Mouse (Mus musculus) heart, adult 9 months (tissue): ENCODE results near the gene Nodal.
A peak's percentile ranks its signal among the peaks of the same experiment; 100 is the strongest.

Source experiments
- DNase-seq, 2 experiments: peaks; one replicate each; pipeline ENCODE4 v3.0.0; 2022; ENCODE audit warnings: low spot score in 2 of 2

Nodal gene

GRCm38 (mm10) chr10:61398125-61398524 is 19.6 kb upstream of the Nodal start:
- no peak for DNase-seq

DNA sequence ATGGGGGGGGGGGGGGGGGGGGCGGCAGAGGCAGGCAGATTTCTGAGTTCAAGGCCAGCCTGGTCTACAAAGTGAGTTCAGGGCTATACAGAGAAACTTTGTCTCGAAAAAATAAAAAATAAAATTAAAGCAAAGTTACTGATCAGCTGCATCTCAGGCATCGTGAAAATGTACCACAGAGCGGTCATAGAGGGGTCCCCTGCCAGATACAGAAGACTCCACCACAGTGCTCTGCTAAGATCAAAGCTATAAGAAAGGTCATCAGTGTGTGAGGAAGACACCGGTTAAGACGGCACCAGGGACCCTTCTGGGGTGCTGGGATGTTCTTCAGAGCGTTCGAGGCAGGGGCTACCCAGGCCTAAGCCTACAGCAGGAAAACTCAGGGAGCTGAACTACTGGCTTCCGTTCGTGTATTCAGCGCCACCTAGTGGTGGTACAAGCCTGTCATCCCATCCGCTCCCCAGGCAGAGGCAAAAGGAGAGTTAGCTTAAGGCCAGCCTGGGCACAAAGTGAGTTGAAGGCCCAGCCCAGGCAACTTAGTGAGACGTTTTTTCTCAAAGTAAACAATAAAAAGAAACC is 18.5 kb upstream of the Nodal start:
- DNase-seq: peak; percentile 61 to 70

- DNase-seq: no peak
These were observed 17.4 kb upstream of the Nodal start for GRCm38 (mm10) chr10:61400407-61400806.

GRCm38 (mm10) chr10:61402480-61402879 is 15.3 kb upstream of the Nodal start:
- DNase-seq: no peak

- DNase-seq: no peak
These were observed 14.9 kb upstream of the Nodal start for GRCm38 (mm10) chr10:61402911-61403310.

GRCm38 (mm10) chr10:61405958-61406357 is 11.8 kb upstream of the Nodal start:
- no peak for DNase-seq

GRCm38 (mm10) chr10:61409776-61410175 is 8.0 kb upstream of the Nodal start:
- DNase-seq: no peak

DNA sequence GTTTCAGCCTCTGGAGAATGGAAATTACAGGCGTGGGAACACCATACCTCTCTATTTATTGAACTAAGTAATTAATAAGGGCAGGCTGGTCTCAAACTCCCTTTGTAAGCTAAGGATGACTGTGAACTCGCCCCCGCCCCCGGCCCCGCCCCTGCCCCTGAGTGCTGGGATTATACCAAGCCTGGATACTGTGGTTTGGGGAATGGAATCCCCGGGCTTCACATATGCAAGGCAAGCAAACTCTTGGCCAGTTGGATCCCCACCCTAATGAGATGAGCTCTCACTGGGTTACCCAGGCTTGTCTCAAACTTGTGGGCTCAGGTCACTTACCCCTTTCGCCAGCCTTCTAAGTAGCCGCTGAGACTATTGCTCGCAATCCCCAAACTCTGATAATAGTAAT is 7.6 kb upstream of the Nodal start:
- no peak for DNase-seq

- no peak for DNase-seq
These were observed 4.7 kb upstream of the Nodal start for GRCm38 (mm10) chr10:61412910-61413625.

DNA sequence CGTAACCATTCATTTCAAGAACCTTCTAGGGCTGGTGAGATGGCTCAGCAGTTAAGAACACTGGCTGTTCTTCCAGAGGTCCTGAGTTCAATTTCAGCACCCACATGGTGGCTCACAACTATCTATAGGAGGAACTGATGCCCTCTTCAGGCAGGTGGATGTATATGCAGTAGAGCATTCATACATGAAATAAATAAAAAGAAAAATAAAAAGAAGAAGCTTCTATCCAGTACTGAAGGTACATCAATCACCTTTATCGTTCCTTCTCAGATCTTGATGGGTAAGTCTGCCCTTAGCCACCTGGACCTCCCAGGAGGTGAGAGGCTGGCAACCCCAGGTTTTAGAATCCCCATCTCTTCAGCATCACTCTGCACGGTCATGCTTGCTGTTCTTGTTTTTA is 2.5 kb upstream of the Nodal start:
- DNase-seq: no peak

DNA sequence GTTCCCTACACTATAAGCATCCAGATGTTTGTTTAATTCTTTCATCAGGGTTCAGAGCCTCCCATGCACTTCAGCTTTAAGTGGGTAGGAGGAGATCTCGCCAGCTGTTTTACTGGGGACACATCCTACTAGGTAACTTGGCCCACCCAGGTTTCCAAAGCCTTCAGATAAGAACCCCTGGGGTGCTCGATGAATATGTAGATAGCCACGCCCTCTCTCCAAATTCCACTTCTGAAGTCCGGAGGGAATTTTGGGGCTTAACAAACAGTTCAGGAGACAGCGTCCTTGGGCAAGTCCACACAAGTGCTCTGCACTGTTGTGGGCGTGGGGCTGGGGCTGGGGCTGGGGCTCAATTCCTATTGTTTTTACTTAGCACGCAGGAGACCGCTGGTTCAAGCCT is 1.9 kb upstream of the Nodal start:
- DNase-seq: no peak

DNA sequence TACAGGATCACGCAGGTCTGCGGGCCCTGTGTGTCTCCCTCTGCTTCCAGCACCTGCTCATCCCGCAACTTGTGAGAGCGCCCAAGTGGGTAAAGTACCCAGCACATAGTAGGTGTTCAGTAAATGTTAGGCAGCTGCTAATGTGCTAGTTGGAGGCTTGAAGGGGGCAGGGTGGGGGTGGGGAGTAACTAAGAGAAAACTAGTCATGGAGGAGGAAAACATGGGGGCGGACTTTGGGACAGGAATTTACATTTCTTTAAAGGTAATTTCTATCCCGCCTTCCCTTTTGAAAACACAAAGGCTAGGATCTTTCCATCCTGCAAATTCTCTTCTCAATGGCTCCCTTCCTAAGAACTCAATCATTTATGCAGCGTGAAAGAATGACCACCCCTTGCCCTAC is 1.2 kb upstream of the Nodal start:
- no peak for DNase-seq

DNA sequence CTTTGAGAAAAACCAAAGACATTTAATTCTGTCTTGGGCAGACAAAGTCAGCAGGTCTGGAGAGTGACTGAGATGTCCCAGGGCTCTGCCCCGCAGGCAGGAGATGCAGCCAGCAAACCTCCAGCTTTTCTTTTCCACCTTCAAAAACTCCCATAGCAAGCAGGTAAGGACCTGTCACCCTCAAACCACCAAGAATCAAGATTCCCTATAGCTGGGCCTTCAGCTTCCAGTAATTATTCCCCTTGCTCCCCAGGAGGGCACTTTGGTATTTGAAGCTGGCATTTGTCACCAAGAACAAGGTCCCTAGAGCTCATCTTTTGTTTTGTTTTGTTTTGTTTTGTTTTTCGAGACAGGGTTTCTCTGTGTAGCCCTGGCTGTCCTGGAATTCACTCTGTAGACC is 726 bp upstream of the Nodal start:
- no peak for DNase-seq

- peak in 1 of 2 experiments; percentile 22 for DNase-seq
These were observed 544 bp downstream of the Nodal start for GRCm38 (mm10) chr10:61418131-61418900.

GRCm38 (mm10) chr10:61419146-61419545 is 1.4 kb downstream of the Nodal start:
- DNase-seq: peak in 1 of 2 experiments; percentile 23

GRCm38 (mm10) chr10:61420011-61420410 is 2.2 kb downstream of the Nodal start:
- peak in 1 of 2 experiments; percentile 67 for DNase-seq

DNA sequence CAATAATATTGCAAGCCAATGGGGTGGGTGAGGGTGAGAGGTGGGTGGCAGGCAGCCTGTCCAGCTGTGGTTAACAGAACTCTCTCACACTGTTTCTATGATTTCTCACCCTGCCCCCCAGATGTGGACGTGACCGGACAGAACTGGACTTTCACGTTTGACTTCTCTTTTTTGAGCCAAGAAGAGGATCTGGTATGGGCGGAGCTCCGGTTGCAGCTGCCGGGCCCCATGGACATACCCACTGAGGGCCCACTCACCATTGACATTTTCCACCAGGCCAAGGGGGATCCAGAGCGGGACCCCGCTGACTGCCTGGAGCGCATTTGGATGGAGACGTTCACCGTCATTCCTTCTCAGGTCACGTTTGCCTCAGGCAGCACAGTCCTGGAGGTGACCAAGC is 5.1 kb downstream of the Nodal start:
- peak in 1 of 2 experiments; percentile 24 for DNase-seq

GRCm38 (mm10) chr10:61423289-61423688 is 5.5 kb downstream of the Nodal start:
- DNase-seq: no peak

DNA sequence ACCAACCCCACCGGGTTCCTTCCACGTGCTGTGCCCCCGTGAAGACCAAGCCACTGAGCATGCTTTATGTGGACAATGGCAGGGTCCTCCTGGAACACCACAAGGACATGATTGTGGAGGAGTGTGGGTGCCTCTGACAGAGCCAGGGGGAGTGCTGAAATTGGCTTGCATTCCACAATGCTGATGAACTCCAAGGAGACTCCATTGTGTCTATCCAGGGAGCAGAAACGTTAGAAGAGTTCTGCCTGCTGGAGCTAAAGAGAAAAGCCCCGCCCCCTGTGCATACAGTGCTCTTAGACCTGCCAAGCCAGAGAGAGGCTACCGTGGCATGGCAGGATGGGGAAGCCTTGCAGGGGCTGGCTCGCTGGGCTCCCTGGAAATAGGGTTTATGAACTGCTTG is 6.7 kb downstream of the Nodal start:
- no peak for DNase-seq

- no peak for DNase-seq
These were observed 7.3 kb downstream of the Nodal start for GRCm38 (mm10) chr10:61425047-61425446.

- DNase-seq: peak; percentile 82 to 86
These were observed 8.5 kb downstream of the Nodal start for GRCm38 (mm10) chr10:61426251-61426757.

- DNase-seq: no peak
These were observed 10.2 kb downstream of the Nodal start for GRCm38 (mm10) chr10:61427951-61428350.

DNA sequence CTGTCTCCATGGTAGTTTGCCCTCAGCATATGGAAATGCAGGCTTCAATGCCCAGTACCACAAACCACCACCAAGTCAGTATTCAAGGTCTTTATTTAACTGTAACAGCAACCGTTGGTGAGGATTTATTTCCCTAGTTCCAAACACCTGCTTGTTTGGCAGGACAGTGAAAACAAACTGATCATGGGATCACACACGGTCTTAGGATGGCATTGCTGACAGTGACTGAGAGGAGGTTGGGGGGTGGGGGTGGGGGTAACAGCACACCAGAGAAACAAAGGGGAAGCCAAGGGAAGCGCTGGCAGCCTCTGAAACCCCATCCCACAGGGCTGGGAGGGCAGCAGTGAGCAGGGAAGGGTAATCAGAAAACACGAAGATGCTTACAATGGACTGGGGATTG is 10.6 kb downstream of the Nodal start:
- DNase-seq: no peak
